Mouse (Mus musculus) forebrain, embryonic 15.5 days (tissue): Measurements from ENCODE around the gene Tsg101. TPM values are rescaled to one million over a fixed set of nuclear protein-coding genes. Genes with fewer than 3 reads are reported as not detected.
A peak's percentile ranks its signal among the peaks of the same experiment; 100 is the strongest.

ENCODE experiments used
- ATAC-seq: fragments of 200-750 bp; cut with Nextera tagmentation; replicated peaks from 2 replicates; pipeline ENCODE4 v1.8.0; 2017; ENCODE audit warnings: mild to moderate bottlenecking, moderate TSS enrichment, moderate library complexity
- H3K27ac ChIP-seq: fragments of 300-500 bp; sonication (generic); replicated peaks from 2 replicates; pipeline ENCODE4 v1.5.1; 2015; ENCODE audit warnings: mild to moderate bottlenecking, inconsistent platforms
- H3K27me3 ChIP-seq: fragments of 300-500 bp; sonication (generic); 2 replicates; pipeline ENCODE4 v1.6.1; 2015; ENCODE audit warnings: inconsistent platforms
- H3K36me3 ChIP-seq: fragments of 300-500 bp; sonication (generic); 2 replicates; pipeline ENCODE4 v1.6.1; 2015; ENCODE audit warnings: mild to moderate bottlenecking, inconsistent platforms
- H3K4me1 ChIP-seq: fragments of 300-500 bp; sonication (generic); 2 replicates; pipeline ENCODE4 v1.6.1; 2015; ENCODE audit warnings: inconsistent platforms
- H3K4me2 ChIP-seq: fragments of 300-500 bp; sonication (generic); replicated peaks from 2 replicates; pipeline ENCODE4 v1.6.1; 2015; ENCODE audit warnings: mild to moderate bottlenecking, inconsistent platforms
- H3K4me3 ChIP-seq: fragments of 300-500 bp; sonication (generic); 2 replicates; pipeline ENCODE4 v1.5.1; 2015; ENCODE audit warnings: mild to moderate bottlenecking, inconsistent platforms
- H3K9ac ChIP-seq: fragments of 300-500 bp; sonication (generic); replicated peaks from 2 replicates; pipeline ENCODE4 v1.6.1; 2015; ENCODE audit warnings: mild to moderate bottlenecking, inconsistent platforms
- H3K9me3 ChIP-seq: fragments of 300-500 bp; sonication (generic); 2 replicates; pipeline ENCODE4 v1.6.1; 2016; ENCODE audit warnings: inconsistent platforms
- WGBS: fragments of 180-500 bp; shearing (Covaris S2); methylation state at CpG from one replicate; pipeline ENCODE4 v1.1.7; 2015; ENCODE audit warnings: mixed read lengths; 5-methylcytosine and 5-hydroxymethylcytosine counted together
- polyA plus RNA-seq: library from polyadenylated mRNA; unstranded; fragments of >200 nt; fragmentation: Nextera tagmentation; extraction: Ambion mirVana; gene quantifications from 2 replicates; pipeline ENCODE4 v1.2.1, GENCODE M21; 2015

The Tsg101 gene
- polyA plus RNA-seq, result 399 and 413 TPM in 2 replicates

DNA sequence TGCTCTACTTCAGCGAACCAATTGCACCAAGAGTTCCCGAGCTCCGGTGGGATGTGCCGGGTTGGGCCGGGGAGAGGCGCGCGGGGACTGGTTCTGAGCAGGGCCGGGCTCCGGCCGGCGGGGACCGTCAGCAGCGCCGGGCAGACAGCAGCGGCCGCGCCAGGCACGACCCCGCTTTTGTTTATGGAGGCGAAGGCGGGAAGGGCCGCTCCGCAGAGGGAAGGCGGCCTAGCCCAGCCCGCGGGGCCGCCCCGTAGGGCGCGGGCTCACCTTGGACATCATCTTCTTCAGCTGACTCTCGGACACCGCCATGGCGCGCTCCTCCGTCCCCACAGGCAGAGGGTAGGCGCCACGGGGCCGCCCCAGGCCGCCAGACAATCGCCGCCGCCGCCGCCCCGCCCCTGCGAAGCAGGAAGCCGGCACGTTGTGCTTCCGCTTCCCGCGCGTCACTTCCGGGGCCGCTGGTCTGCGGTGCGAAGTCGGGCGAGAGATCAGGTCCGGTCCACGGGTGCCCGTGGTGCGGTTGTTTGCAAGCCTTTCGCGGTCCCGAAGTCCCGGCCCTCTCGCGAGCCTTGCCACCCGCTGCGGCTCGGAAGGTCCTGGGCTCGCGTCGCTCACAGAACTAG lies at the start of gene Tsg101:
Gene Tsg101 (minus strand): TSS at position 419 of the 626 bp plus-strand sequence.
- H3K27me3 ChIP-seq, result no peaks in the 10 kb centered on the region
- peak within 1 kb of the TSS; percentile 64 for H3K4me3 ChIP-seq
- peak within 1 kb of the TSS; percentile 94 for H3K27ac ChIP-seq
- H3K9me3 ChIP-seq, result no peaks in the 10 kb centered on the region
- 0 out of 2 replicates have a peak, but pooled peaks cover 5% of the 10 kb centered on the region for H3K36me3 ChIP-seq
- H3K4me1 ChIP-seq, result peaks cover 33% of the 10 kb centered on the region
- H3K4me2 ChIP-seq, result peak within 1 kb of the TSS; percentile 69
- H3K9ac ChIP-seq, result peak within 1 kb of the TSS; percentile 82
- ATAC-seq, result peak; percentile 96
- WGBS, result under 1% methylated on average over 75 of the region's 75 CpGs

GRCm38 (mm10) chr7:46964070-46964469 lies 44.3 kb upstream of the Tsg101 start:
- no peak overlapping the region for H3K4me3 ChIP-seq
- 89% methylated on average over 7 of the region's 7 CpGs for WGBS
- no peaks in the 10 kb centered on the region; the same call in 1 of the 2 replicates for H3K27me3 ChIP-seq
- H3K4me2 ChIP-seq, result no peak overlapping the region
- no peaks in the 10 kb centered on the region for H3K9me3 ChIP-seq
- no peak overlapping the region for H3K9ac ChIP-seq
- H3K36me3 ChIP-seq, result no peaks in the 10 kb centered on the region
- ATAC-seq, result no peak
- peaks cover 20% of the 10 kb centered on the region for H3K4me1 ChIP-seq
- no peak overlapping the region for H3K27ac ChIP-seq

- Histone ChIP-seq H3K27ac (peak overlapping the region; percentile 79), H3K4me2 (peak overlapping the region; percentile 29), H3K9me3 (no peaks in the 10 kb centered on the region), H3K4me1 (peaks cover 24% of the 10 kb centered on the region), H3K4me3 (no peak overlapping the region), H3K27me3 (no peaks in the 10 kb centered on the region; the same call in 1 of the 2 replicates), H3K9ac (no peak overlapping the region), H3K36me3 (no peaks in the 10 kb centered on the region)
- ATAC-seq, result peak; percentile 78
- 0% methylated on average over 9 of the region's 9 CpGs for WGBS
Measured at GRCm38 (mm10) chr7:46962806-46963618, 43.2 kb upstream of the Tsg101 start.

DNA sequence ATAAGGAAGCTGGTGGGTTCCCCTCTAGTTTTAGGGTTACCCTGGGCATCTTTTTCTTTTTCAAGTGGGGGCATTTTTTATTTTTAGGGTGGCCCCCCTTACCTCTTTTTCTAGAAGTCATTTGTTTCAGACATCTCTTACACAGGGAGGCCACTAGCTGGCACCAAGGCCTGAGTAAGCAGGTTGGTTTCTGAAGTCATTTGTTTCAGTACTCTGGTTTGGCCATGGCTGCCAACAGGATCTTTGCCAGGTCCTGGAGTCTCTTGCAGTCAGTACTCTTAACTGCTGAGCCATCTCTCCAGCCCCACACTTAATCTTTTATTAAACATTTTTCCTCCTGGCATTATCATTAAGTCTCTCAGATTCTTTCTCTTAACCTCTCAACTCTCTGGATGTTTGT lies 42.4 kb upstream of the Tsg101 start:
- no peak overlapping the region for H3K9ac ChIP-seq
- no peaks in the 10 kb centered on the region; the same call in 1 of the 2 replicates for H3K27me3 ChIP-seq
- H3K4me1 ChIP-seq, result peaks cover 32% of the 10 kb centered on the region
- H3K27ac ChIP-seq, result peak overlapping the region; percentile 79
- H3K36me3 ChIP-seq, result no peaks in the 10 kb centered on the region
- ATAC-seq, result no peak
- H3K4me3 ChIP-seq, result no peak overlapping the region
- no peaks in the 10 kb centered on the region for H3K9me3 ChIP-seq
- H3K4me2 ChIP-seq, result no peak overlapping the region

DNA sequence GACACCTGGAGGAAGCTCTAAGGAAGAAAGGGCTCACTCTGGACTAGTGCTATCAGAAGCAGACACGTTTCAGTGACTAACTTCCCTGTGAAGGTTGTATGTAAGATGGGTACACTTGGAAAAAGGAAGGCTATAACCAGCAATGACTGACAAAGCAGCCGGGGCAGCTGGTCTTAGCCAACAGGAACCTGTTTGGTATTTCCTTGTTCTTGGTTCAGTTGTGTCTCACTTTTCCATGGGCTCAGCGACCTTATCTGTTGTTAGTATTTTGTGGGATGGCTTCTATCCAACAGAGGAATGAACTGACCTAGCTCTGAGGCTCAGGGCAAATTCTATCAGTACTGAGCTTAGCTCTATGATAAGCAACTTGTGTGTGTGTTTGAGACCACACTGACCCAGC lies 41.2 kb upstream of the Tsg101 start:
- Histone ChIP-seq H3K36me3 (no peaks in the 10 kb centered on the region), H3K4me3 (no peak overlapping the region), H3K9me3 (no peaks in the 10 kb centered on the region), H3K4me2 (no peak overlapping the region), H3K9ac (no peak overlapping the region), H3K4me1 (peaks cover 35% of the 10 kb centered on the region), H3K27me3 (no peaks in the 10 kb centered on the region; the same call in 1 of the 2 replicates), H3K27ac (no peak overlapping the region)
- ATAC-seq, result no peak
- WGBS, result 66% methylated on average over 3 of the region's 3 CpGs

DNA sequence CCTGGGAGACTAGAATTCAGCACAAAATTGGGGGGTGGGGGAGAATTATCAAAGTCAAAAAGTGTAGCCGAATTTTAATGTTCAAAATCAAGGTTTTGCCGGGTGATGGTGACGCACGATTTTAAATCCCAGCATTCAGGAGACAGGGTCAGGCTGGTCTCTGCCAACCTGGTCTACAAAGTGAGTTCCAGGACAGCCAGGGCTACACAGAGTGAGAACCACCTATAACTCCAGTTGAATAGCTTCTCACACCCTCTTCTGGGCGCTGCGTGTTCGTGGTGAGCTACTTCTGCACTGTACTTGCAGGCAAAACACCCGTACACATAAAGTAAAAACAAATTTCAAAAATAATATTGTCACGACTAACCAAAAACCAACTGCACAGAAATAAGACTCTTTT lies 39.1 kb upstream of the Tsg101 start:
- H3K4me1 ChIP-seq, result peaks cover 35% of the 10 kb centered on the region
- peaks cover 10% of the 10 kb centered on the region for H3K36me3 ChIP-seq
- no peaks in the 10 kb centered on the region for H3K9me3 ChIP-seq
- H3K27ac ChIP-seq, result no peak overlapping the region
- H3K4me2 ChIP-seq, result peak overlapping the region; percentile 71
- H3K9ac ChIP-seq, result peak overlapping the region; percentile 67
- no peak for ATAC-seq
- no peaks in the 10 kb centered on the region; the same call in 1 of the 2 replicates for H3K27me3 ChIP-seq
- 15% methylated on average over 9 of the region's 9 CpGs for WGBS
- peak overlapping the region; percentile 58 for H3K4me3 ChIP-seq

GRCm38 (mm10) chr7:46957831-46958691 lies 38.3 kb upstream of the Tsg101 start, which contains the start of gene Uevld:
Gene Uevld, minus strand, starts transcription at chr7:46958527.
- peak within 1 kb of the TSS; percentile 58 for H3K4me3 ChIP-seq
- H3K4me2 ChIP-seq, result peak within 1 kb of the TSS; percentile 71
- peaks cover 13% of the 10 kb centered on the region for H3K36me3 ChIP-seq
- WGBS, result under 1% methylated on average over 51 of the region's 51 CpGs
- H3K9ac ChIP-seq, result peak within 1 kb of the TSS; percentile 67
- peak; percentile 92 for ATAC-seq
- no peaks in the 10 kb centered on the region for H3K9me3 ChIP-seq
- H3K4me1 ChIP-seq, result peaks cover 28% of the 10 kb centered on the region
- 0 out of 2 replicates have a peak within 1 kb of the TSS, but pooled peaks have one; percentile 5 for H3K27ac ChIP-seq
- no peaks in the 10 kb centered on the region; the same call in 1 of the 2 replicates for H3K27me3 ChIP-seq

- WGBS, result 46% methylated on average over 4 of the region's 4 CpGs
- H3K4me3 ChIP-seq, result no peak overlapping the region
- H3K27me3 ChIP-seq, result no peaks in the 10 kb centered on the region
- no peaks in the 10 kb centered on the region for H3K9me3 ChIP-seq
- no peaks in the 10 kb centered on the region for H3K4me1 ChIP-seq
- H3K27ac ChIP-seq, result no peak overlapping the region
- ATAC-seq, result no peak
- H3K9ac ChIP-seq, result no peak overlapping the region
- H3K4me2 ChIP-seq, result no peak overlapping the region
- peaks cover 47% of the 10 kb centered on the region for H3K36me3 ChIP-seq
Measured at GRCm38 (mm10) chr7:46935847-46936246, 16.1 kb upstream of the Tsg101 start.

- Histone ChIP-seq H3K27me3 (no peaks in the 10 kb centered on the region), H3K4me2 (no peak overlapping the region), H3K9ac (no peak overlapping the region), H3K36me3 (peaks cover 50% of the 10 kb centered on the region), H3K4me1 (no peaks in the 10 kb centered on the region), H3K9me3 (no peaks in the 10 kb centered on the region), H3K4me3 (no peak overlapping the region), H3K27ac (no peak overlapping the region)
- 85% methylated on average over 8 of the region's 8 CpGs for WGBS
- no peak for ATAC-seq
Measured at GRCm38 (mm10) chr7:46934788-46935187, 15.0 kb upstream of the Tsg101 start.

DNA sequence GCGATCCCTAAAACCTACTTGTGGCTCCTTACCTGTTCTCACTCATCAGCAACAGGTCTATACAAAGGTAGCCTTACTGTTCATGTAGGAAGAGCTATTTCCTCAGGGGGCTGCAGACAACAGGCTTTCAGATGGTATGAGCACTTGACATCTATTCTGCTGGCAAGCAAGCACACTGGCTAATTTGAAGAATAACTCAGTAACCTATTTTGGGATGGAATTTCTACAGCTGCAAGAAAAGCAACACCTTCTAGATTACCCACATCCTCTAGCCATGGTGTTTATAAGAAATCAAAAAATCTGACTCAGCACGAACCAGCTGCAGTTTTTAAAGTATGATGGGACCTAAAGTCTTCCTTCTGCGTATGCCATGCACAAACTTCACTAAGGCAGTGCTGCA lies 11.6 kb upstream of the Tsg101 start:
- H3K4me2 ChIP-seq, result no peak overlapping the region
- H3K9ac ChIP-seq, result no peak overlapping the region
- H3K9me3 ChIP-seq, result no peaks in the 10 kb centered on the region
- H3K27ac ChIP-seq, result no peak overlapping the region
- H3K27me3 ChIP-seq, result no peaks in the 10 kb centered on the region
- peaks cover 32% of the 10 kb centered on the region for H3K36me3 ChIP-seq
- no peaks in the 10 kb centered on the region for H3K4me1 ChIP-seq
- H3K4me3 ChIP-seq, result no peak overlapping the region
- no peak for ATAC-seq
- 95% methylated on average over 3 of the region's 3 CpGs for WGBS

GRCm38 (mm10) chr7:46928291-46928690 lies 8.5 kb upstream of the Tsg101 start:
- ATAC-seq, result no peak
- no peaks in the 10 kb centered on the region for H3K27me3 ChIP-seq
- WGBS, result 94% methylated on average over 5 of the region's 5 CpGs
- H3K27ac ChIP-seq, result no peak overlapping the region
- H3K36me3 ChIP-seq, result peaks cover 23% of the 10 kb centered on the region
- H3K4me1 ChIP-seq, result no peaks in the 10 kb centered on the region
- H3K9ac ChIP-seq, result no peak overlapping the region
- no peaks in the 10 kb centered on the region for H3K9me3 ChIP-seq
- H3K4me3 ChIP-seq, result no peak overlapping the region
- no peak overlapping the region for H3K4me2 ChIP-seq
